22 mouse cellular contexts compared by ENCODE assay signal in the genomic region with DNA sequence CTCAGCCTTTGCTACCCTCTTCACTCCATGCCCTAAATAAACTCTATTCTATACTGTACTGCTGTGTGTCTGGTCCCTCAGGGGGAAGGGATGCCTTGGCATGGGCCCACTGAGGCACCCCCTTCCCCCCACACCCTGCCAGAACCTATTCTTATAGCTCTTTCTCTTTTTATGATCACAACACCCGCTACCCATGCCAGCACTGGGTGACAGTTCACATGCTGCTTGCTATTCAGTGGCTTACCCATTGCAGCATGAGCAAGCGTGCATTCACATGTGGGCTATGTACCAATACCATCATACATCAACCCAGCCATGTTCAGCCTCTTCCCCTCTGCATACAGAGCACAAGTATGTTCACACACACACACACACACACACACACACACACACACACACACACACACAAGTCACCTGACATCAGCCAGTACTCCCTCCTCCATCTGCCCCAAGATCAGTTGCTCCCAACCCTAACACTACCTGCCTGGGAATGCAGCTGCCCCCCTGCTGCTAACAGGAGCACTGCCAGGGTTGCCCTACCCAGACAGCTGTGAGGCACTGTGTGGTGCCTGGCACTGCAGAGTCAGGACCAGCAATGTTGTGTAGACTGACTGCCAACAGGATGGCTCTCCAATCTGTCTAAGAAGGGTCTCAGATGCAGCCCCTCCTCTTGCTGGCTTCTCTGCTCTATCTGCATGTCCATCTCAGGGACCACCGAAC. TPM values are rescaled to one million over a fixed set of nuclear protein-coding genes. Genes with fewer than 3 reads are reported as not detected.
A peak's percentile ranks its signal among the peaks of the same experiment; 100 is the strongest.
DNase-seq lines count a peak whose midpoint lies in the region; ATAC-seq and TF ChIP-seq lines count a peak whose summit lies in the region.
"Had no signal": no experiment of that assay in that cellular context is flagged by ENCODE, and none has a peak within 500 bp of the region (broad histone marks: within the 10 kb centered on the region; RNA-seq: fewer than 3 reads in every experiment).

No protein-coding gene starts in this region.

- 81% methylated on average over 3 of the region's 3 CpGs for WGBS in heart, embryonic 10.5 days
- WGBS in midbrain, postnatal 0 days = 86% methylated on average over 3 of the region's 3 CpGs
- 88% methylated on average over 3 of the region's 3 CpGs for WGBS in midbrain, embryonic 11.5 days
- WGBS in stomach, postnatal 0 days = 82% methylated on average over 3 of the region's 3 CpGs

- TF ChIP-seq CTCF in midbrain, postnatal 0 days (IDR thresholded peaks at IDR 0.05) = no peak
- peak; percentile 17; the same call in 1 of the 2 replicates for TF ChIP-seq CTCF in stomach, postnatal 0 days (IDR thresholded peaks at IDR 0.05; ENCODE audit: low read depth)

- H3K36me3 ChIP-seq in heart, embryonic 10.5 days = no peaks in the 10 kb centered on the region
- no peaks in the 10 kb centered on the region for H3K36me3 ChIP-seq in midbrain, postnatal 0 days (ENCODE audit: insufficient read depth, low read length)
- H3K36me3 ChIP-seq in midbrain, embryonic 11.5 days (ENCODE audit: control insufficient read depth, insufficient read depth, low read length) = no peaks in the 10 kb centered on the region
- no peaks in the 10 kb centered on the region for H3K36me3 ChIP-seq in stomach, postnatal 0 days (ENCODE audit: control insufficient read depth, insufficient read depth, low read length)
- H3K36me3 ChIP-seq: heart, embryonic 13.5 days; limb, embryonic 15.5 days had no signal

- H3K27me3 ChIP-seq in heart, embryonic 10.5 days (ENCODE audit: insufficient read depth, poor library complexity, severe bottlenecking) = no peaks in the 10 kb centered on the region
- no peaks in the 10 kb centered on the region for H3K27me3 ChIP-seq in midbrain, postnatal 0 days (ENCODE audit: insufficient read depth, low read length)
- H3K27me3 ChIP-seq in midbrain, embryonic 11.5 days (ENCODE audit: control insufficient read depth, insufficient read depth, low read length) = no peaks in the 10 kb centered on the region
- no peaks in the 10 kb centered on the region for H3K27me3 ChIP-seq in stomach, postnatal 0 days (ENCODE audit: control insufficient read depth, insufficient read depth, low read length)
- H3K27me3 ChIP-seq: forebrain, embryonic 13.5 days; heart, embryonic 13.5 days; limb, embryonic 15.5 days had no signal

- intact Hi-C loops in heart, postnatal 10 days (cut with DNase I) = no loop called here

- no peak for DNase-seq in heart, embryonic 10.5 days (ENCODE audit: low spot score)
- no peak for DNase-seq in heart, postnatal 10 days
- peak; percentile 72 for DNase-seq in midbrain, postnatal 0 days (ENCODE audit: low spot score)
- DNase-seq in midbrain, embryonic 11.5 days (ENCODE audit: low spot score, missing footprints) = no peak
- peak; percentile 93 for DNase-seq in cerebellum, adult 9-11 months
- DNase-seq in stomach, postnatal 0 days (ENCODE audit: low spot score) = no peak
- no peak for DNase-seq in kidney, postnatal 36 days
- DNase-seq in adrenal gland, adult 8-10 months = no peak
- DNase-seq: adrenal gland, postnatal 10 days; B cell, adult 2 months; gastrocnemius, postnatal 14 days; heart, postnatal 4 days; lung, postnatal 10 days; right cerebral cortex, postnatal 14 days; thymus, postnatal 25 days had no signal

- peaks cover 70% of the 10 kb centered on the region for H3K4me1 ChIP-seq in heart, embryonic 10.5 days
- H3K4me1 ChIP-seq in midbrain, postnatal 0 days (ENCODE audit: insufficient read depth, low read length) = 0 out of 2 replicates have a peak, but pooled peaks cover 4% of the 10 kb centered on the region
- peaks cover 4% of the 10 kb centered on the region; the same call in 1 of the 2 replicates for H3K4me1 ChIP-seq in midbrain, embryonic 11.5 days (ENCODE audit: control insufficient read depth, insufficient read depth, low read length)
- H3K4me1 ChIP-seq in stomach, postnatal 0 days (replicated peaks; ENCODE audit: control insufficient read depth, insufficient read depth) = 0 out of 2 replicates have a peak, but pooled peaks cover 3% of the 10 kb centered on the region

- H3K9ac ChIP-seq in midbrain, postnatal 0 days (replicated peaks; ENCODE audit: low read length, poor library complexity, severe bottlenecking) = no peak overlapping the region
- H3K9ac ChIP-seq in midbrain, embryonic 11.5 days (ENCODE audit: low read length) = no peak overlapping the region
- no peak overlapping the region for H3K9ac ChIP-seq in stomach, postnatal 0 days (ENCODE audit: low read length)
- H3K9ac ChIP-seq: forebrain, embryonic 13.5 days; heart, embryonic 13.5 days; limb, embryonic 15.5 days had no signal

- peak overlapping the region; percentile 95 for H3K27ac ChIP-seq in heart, embryonic 10.5 days
- H3K27ac ChIP-seq in midbrain, postnatal 0 days (ENCODE audit: low read depth, low read length) = no peak overlapping the region
- H3K27ac ChIP-seq in midbrain, embryonic 11.5 days (ENCODE audit: low read depth, low read length) = no peak overlapping the region
- no peak overlapping the region for H3K27ac ChIP-seq in stomach, postnatal 0 days (replicated peaks)
- H3K27ac ChIP-seq: forebrain, embryonic 13.5 days; kidney, postnatal 0 days; limb, embryonic 15.5 days had no signal

- H3K4me3 ChIP-seq in heart, embryonic 10.5 days = no peak overlapping the region
- H3K4me3 ChIP-seq in midbrain, postnatal 0 days (ENCODE audit: low read depth, low read length) = no peak overlapping the region
- no peak overlapping the region for H3K4me3 ChIP-seq in midbrain, embryonic 11.5 days (ENCODE audit: low read depth, low read length)
- no peak overlapping the region for H3K4me3 ChIP-seq in stomach, postnatal 0 days (ENCODE audit: low read depth, low read length)
- H3K4me3 ChIP-seq: forebrain, embryonic 13.5 days; heart, embryonic 13.5 days; limb, embryonic 15.5 days; megakaryocyte, embryonic 14.5 days had no signal

- no peak; the same call in 1 of the 2 replicates for ATAC-seq in midbrain, postnatal 0 days (ENCODE audit: low FRiP score)
- ATAC-seq in midbrain, embryonic 11.5 days (ENCODE audit: low FRiP score) = no peak
- ATAC-seq in stomach, postnatal 0 days (ENCODE audit: low FRiP score, low TSS enrichment) = no peak
- ATAC-seq: forebrain, embryonic 13.5 days; intestine, postnatal 0 days; midbrain, embryonic 16.5 days had no signal

- H3K4me2 ChIP-seq in midbrain, postnatal 0 days (ENCODE audit: low read depth, low read length, poor library complexity, severe bottlenecking) = no peak overlapping the region
- H3K4me2 ChIP-seq in midbrain, embryonic 11.5 days = no peak overlapping the region
- no peak overlapping the region for H3K4me2 ChIP-seq in stomach, postnatal 0 days (replicated peaks; ENCODE audit: low read depth)
- H3K4me2 ChIP-seq: forebrain, embryonic 13.5 days; heart, embryonic 13.5 days; limb, embryonic 15.5 days had no signal

- H3K9me3 ChIP-seq in heart, embryonic 10.5 days = no peaks in the 10 kb centered on the region
- no peaks in the 10 kb centered on the region for H3K9me3 ChIP-seq in midbrain, postnatal 0 days (ENCODE audit: low read length)
- H3K9me3 ChIP-seq in midbrain, embryonic 11.5 days (ENCODE audit: control insufficient read depth, low read length) = no peaks in the 10 kb centered on the region
- no peaks in the 10 kb centered on the region for H3K9me3 ChIP-seq in stomach, postnatal 0 days (ENCODE audit: control insufficient read depth, low read length)
- H3K9me3 ChIP-seq: forebrain, embryonic 13.5 days; heart, embryonic 13.5 days; limb, embryonic 15.5 days had no signal

- TF ChIP-seq EP300 in stomach, postnatal 0 days (optimal IDR thresholded peaks at IDR 0.05) = no peak

RNA-seq across cellular contexts. Expression of gene Pim3, which starts 20.2 kb away (rescaled TPM):
- polyA plus RNA-seq in heart, embryonic 10.5 days (2016; fragmentation: Nextera tagmentation; extraction: Ambion mirVana) = 68.1 and 73.7 TPM in 2 replicates
- 10 to 100 TPM; 49.8 to 85.5 TPM for total RNA-seq in heart, postnatal 10 days (2021)
- total RNA-seq in midbrain, postnatal 0 days (2014; rRNA removed) = 78.0 and 95.4 TPM in 2 replicates
- 69.1 and 72.5 TPM in 2 replicates for polyA plus RNA-seq in midbrain, postnatal 0 days (2015; fragmentation: Nextera tagmentation; extraction: Ambion mirVana)
- polyA plus RNA-seq in midbrain, embryonic 11.5 days (2014; fragmentation: Nextera tagmentation; extraction: Ambion mirVana) = 30.1 and 30.5 TPM in 2 replicates
- 63.6 and 69.4 TPM in 2 replicates for polyA plus RNA-seq in stomach, postnatal 0 days (2015; fragmentation: Nextera tagmentation; extraction: Ambion mirVana)
- total RNA-seq in adrenal gland, adult 8-10 months (2022) = 100 to 1,000 TPM in 1 of 4 experiments, 10 to 100 TPM in 3; 62.7 to 164 (median 75.8) TPM

RNA-seq across cellular contexts. Expression of gene Creld2, which starts 22.3 kb away (rescaled TPM):
- 98.6 and 126 TPM in 2 replicates for polyA plus RNA-seq in heart, embryonic 10.5 days (2016; fragmentation: Nextera tagmentation; extraction: Ambion mirVana)
- 10 to 100 TPM; 16.8 to 20.3 TPM for total RNA-seq in heart, postnatal 10 days (2021)
- total RNA-seq in midbrain, postnatal 0 days (2014; rRNA removed) = 25.4 and 31.5 TPM in 2 replicates
- 38.2 and 41.7 TPM in 2 replicates for polyA plus RNA-seq in midbrain, postnatal 0 days (2015; fragmentation: Nextera tagmentation; extraction: Ambion mirVana)
- 72.5 and 81.7 TPM in 2 replicates for polyA plus RNA-seq in midbrain, embryonic 11.5 days (2014; fragmentation: Nextera tagmentation; extraction: Ambion mirVana)
- polyA plus RNA-seq in stomach, postnatal 0 days (2015; fragmentation: Nextera tagmentation; extraction: Ambion mirVana) = 89.3 and 93.2 TPM in 2 replicates
- total RNA-seq in adrenal gland, adult 8-10 months (2022) = 10 to 100 TPM; 40.3 to 51.5 (median 49.2) TPM

RNA-seq across cellular contexts. Expression of gene Alg12, which starts 22.6 kb away (rescaled TPM):
- polyA plus RNA-seq in heart, embryonic 10.5 days (2016; fragmentation: Nextera tagmentation; extraction: Ambion mirVana) = 14.6 and 15.2 TPM in 2 replicates
- 1 to 10 TPM; 8.6 to 8.8 TPM for total RNA-seq in heart, postnatal 10 days (2021)
- 9.3 and 11.5 TPM in 2 replicates for total RNA-seq in midbrain, postnatal 0 days (2014; rRNA removed)
- polyA plus RNA-seq in midbrain, postnatal 0 days (2015; fragmentation: Nextera tagmentation; extraction: Ambion mirVana) = 5.5 and 7.0 TPM in 2 replicates
- polyA plus RNA-seq in midbrain, embryonic 11.5 days (2014; fragmentation: Nextera tagmentation; extraction: Ambion mirVana) = 10.8 and 11.0 TPM in 2 replicates
- 8.2 and 9.3 TPM in 2 replicates for polyA plus RNA-seq in stomach, postnatal 0 days (2015; fragmentation: Nextera tagmentation; extraction: Ambion mirVana)
- total RNA-seq in adrenal gland, adult 8-10 months (2022) = 10 to 100 TPM; 19.3 to 22.3 (median 20.3) TPM

Comparison
In these comparisons a context has a peak if more than half of its experiments do, and no peak if none do; other contexts are left out.
1. DNase-seq: peak in midbrain, postnatal 0 days (single experiment) and cerebellum, adult 9-11 months (single experiment); none in heart, embryonic 10.5 days (single experiment), heart, postnatal 10 days (0 of 2), midbrain, embryonic 11.5 days (single experiment), stomach, postnatal 0 days (single experiment), kidney, postnatal 36 days (0 of 2) and adrenal gland, adult 8-10 months (single experiment).